Mouse (Mus musculus): ENCODE measurements around the gene Gm4737. TPM values are rescaled to one million over a fixed set of nuclear protein-coding genes. Genes with fewer than 3 reads are reported as not detected.

Gene Gm4737
- polyA plus RNA-seq, 1 experiment from 2014 or later, result 3.4 TPM

DNA sequence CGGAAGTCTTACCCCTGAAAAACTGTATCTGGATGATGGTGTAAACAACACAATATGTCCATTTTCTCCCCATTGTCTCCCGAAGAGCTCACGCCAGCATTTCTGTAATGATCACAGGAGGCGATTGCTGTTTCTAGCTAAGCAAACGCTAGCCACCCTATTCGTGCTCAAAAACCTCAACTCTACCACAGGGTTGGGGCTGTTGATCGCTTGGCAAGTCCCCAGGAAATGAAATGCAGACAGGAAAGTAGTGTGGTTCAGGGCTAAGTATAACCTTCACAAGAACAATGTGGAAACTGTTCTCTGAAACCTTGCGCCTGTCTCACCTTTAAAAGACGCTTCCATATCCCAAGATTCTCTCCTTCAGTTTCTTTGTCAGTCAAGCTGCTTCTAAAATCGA, 34.9 kb downstream of the Gm4737 start, which contains the start of gene Cd96:
Cd96 (minus strand) TSS at position 232 of the 400 bp plus-strand sequence.
- WGBS, result 82% methylated on average over 10 of the region's 10 CpGs

DNA sequence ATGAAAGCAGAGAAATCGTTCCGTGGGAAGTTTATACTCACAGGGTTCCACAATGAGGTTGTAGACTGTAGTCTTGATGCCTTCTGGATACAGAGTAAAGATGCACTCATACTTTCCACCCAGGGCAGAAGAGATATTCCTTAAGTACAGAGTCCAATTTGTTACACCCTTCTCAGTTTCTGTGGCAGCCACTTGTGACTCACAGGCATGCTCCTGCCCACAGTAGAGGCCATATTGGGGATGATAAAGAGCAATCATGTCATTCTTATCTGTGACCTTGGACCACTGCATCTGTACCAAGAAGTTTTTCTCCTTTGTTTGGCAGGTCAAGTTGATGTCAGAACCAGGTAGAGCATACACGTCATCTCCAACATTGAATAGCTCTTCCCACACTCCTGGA, 37.2 kb downstream of the Gm4737 start:
- H3K4me2 ChIP-seq, result no peak overlapping the region
- 92% methylated on average over 3 of the region's 3 CpGs for WGBS
- H3K27ac ChIP-seq, result no peak overlapping the region
- H3K4me1 ChIP-seq, result no peaks in the 10 kb centered on the region
- no peak overlapping the region for H3K4me3 ChIP-seq (replicated peaks)
- no peak overlapping the region for H3K9ac ChIP-seq
- no peaks in the 10 kb centered on the region for H3K27me3 ChIP-seq
- no peak for ATAC-seq (replicated peaks; ENCODE audit: low FRiP score)
- H3K36me3 ChIP-seq, result no peaks in the 10 kb centered on the region
- H3K9me3 ChIP-seq (replicated peaks), result no peaks in the 10 kb centered on the region

More for the DNA sequence above, 34.9 kb downstream of the Gm4737 start, which contains the start of gene Cd96:
- H3K9me3 ChIP-seq (replicated peaks), result no peaks in the 10 kb centered on the region
- no peaks in the 10 kb centered on the region for H3K36me3 ChIP-seq
- H3K4me2 ChIP-seq, result no peak within 1 kb of the TSS
- no peak within 1 kb of the TSS for H3K9ac ChIP-seq
- no peaks in the 10 kb centered on the region for H3K27me3 ChIP-seq
- H3K27ac ChIP-seq, result no peak within 1 kb of the TSS
- ATAC-seq (replicated peaks; ENCODE audit: low FRiP score), result no peak
- H3K4me3 ChIP-seq (replicated peaks), result no peak within 1 kb of the TSS
- no peaks in the 10 kb centered on the region for H3K4me1 ChIP-seq

DNA sequence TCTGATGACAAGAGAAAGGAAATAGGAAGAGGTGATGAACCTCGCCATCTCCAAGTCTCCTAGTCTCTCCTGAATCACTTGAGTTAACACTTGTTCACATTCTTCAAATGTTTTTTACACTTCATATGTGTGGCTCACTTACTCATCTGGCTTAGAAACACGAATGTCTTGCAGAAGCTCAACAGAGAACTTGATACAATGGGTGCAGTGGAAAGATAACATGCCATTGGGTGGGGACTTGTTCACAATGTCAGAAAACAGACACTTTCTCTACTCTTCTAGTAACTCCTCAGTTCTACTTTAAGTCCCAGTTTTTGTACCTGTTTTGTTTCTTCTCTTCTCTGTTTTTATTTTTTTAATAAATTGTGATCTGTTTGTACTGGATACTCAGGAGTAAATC, 40.1 kb downstream of the Gm4737 start:
- 73% methylated on average over 2 of the region's 2 CpGs for WGBS
- H3K27me3 ChIP-seq, result no peaks in the 10 kb centered on the region
- H3K36me3 ChIP-seq, result no peaks in the 10 kb centered on the region
- no peak overlapping the region for H3K27ac ChIP-seq
- no peak overlapping the region for H3K9ac ChIP-seq
- H3K9me3 ChIP-seq (replicated peaks), result no peaks in the 10 kb centered on the region
- ATAC-seq (replicated peaks; ENCODE audit: low FRiP score), result no peak
- no peaks in the 10 kb centered on the region for H3K4me1 ChIP-seq
- H3K4me2 ChIP-seq, result no peak overlapping the region
- H3K4me3 ChIP-seq (replicated peaks), result no peak overlapping the region

DNA sequence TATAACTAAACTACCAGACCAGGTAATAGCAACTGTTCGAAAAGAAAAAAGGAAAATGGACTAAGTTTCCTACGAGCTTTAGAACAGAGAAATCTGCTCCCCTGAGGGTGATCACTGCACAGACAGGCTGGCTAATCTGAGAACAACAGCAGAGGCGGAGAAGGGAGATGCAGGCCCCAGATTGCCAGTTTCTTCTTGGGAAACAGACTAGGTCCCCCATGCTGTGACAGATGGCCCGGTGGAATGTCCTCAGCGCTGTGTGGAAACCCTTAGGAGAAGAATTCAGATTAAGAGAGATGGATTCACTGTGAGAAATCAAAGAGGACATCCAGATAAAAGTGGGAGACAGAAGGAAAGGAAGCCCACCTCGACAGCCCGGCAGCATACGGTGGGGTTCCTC, 45.3 kb downstream of the Gm4737 start:
- H3K27me3 ChIP-seq, result no peaks in the 10 kb centered on the region
- H3K4me2 ChIP-seq, result no peak overlapping the region
- no peak overlapping the region for H3K27ac ChIP-seq
- no peaks in the 10 kb centered on the region for H3K36me3 ChIP-seq
- H3K4me1 ChIP-seq, result no peaks in the 10 kb centered on the region
- 71% methylated on average over 8 of the region's 8 CpGs for WGBS
- H3K9ac ChIP-seq, result no peak overlapping the region
- no peak for ATAC-seq (replicated peaks; ENCODE audit: low FRiP score)
- H3K4me3 ChIP-seq (replicated peaks), result no peak overlapping the region
- no peaks in the 10 kb centered on the region for H3K9me3 ChIP-seq (replicated peaks)

DNA sequence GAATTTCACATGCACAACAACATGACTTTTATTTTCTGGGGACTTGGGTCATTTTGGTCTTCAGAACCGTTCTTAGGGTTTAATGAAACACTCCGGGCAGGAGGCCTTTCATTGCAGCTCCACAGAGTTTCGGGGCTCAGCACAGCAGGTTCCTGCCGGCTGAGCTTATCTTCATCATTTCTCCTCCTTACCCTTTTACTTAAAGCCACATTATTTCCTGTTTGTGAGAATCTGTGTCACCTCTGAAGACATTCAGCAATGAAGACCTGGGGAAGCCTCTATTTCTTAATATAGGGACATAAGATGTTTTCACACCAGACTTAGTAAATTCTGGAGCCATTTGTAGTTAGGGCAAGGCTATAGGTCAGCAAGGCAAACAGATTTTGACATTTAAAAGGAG, 47.4 kb downstream of the Gm4737 start:
- WGBS, result 81% methylated on average over 4 of the region's 4 CpGs
- H3K9me3 ChIP-seq (replicated peaks), result no peaks in the 10 kb centered on the region
- H3K4me1 ChIP-seq, result no peaks in the 10 kb centered on the region
- no peaks in the 10 kb centered on the region for H3K27me3 ChIP-seq
- H3K4me3 ChIP-seq (replicated peaks), result no peak overlapping the region
- no peak overlapping the region for H3K27ac ChIP-seq
- H3K9ac ChIP-seq, result no peak overlapping the region
- no peak overlapping the region for H3K4me2 ChIP-seq
- ATAC-seq (replicated peaks; ENCODE audit: low FRiP score), result no peak
- H3K36me3 ChIP-seq, result no peaks in the 10 kb centered on the region

DNA sequence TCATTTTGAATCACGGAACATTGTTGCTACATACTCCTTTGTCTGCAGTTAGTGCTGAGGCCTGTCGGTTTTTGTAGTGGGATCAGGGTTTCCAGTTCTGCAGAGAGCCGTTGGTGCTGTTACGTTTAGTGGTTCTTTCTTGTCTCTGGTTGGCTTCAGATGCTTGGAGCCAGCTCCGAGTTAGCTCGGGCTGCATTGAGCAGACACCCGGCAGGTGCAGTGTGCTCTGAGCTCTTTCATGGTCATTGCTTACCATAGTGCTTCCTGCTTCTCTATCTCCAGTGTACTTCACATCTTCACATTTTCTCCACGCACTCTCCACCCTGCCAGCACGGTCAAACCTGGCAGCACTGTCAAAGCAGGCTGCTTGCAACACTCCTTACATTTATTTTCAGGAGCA, 50.4 kb downstream of the Gm4737 start:
- WGBS, result 78% methylated on average over 9 of the region's 9 CpGs

More for the DNA sequence above, 50.4 kb downstream of the Gm4737 start:
- no peak for ATAC-seq (replicated peaks; ENCODE audit: low FRiP score)
- no peak overlapping the region for H3K4me2 ChIP-seq
- no peak overlapping the region for H3K9ac ChIP-seq
- H3K36me3 ChIP-seq, result no peaks in the 10 kb centered on the region
- H3K4me3 ChIP-seq (replicated peaks), result no peak overlapping the region
- H3K9me3 ChIP-seq (replicated peaks), result no peaks in the 10 kb centered on the region
- H3K4me1 ChIP-seq, result no peaks in the 10 kb centered on the region
- no peaks in the 10 kb centered on the region for H3K27me3 ChIP-seq
- no peak overlapping the region for H3K27ac ChIP-seq

Other genes starting within 250 kb of the Gm4737 start
- gene Phldb2, start 201.5 kb downstream of the Gm4737 start, polyA plus RNA-seq (2015; fragmentation: Nextera tagmentation; extraction: Ambion mirVana), result 81.2 and 84.2 TPM in 2 replicates
- 1.4 and 1.5 TPM in 2 replicates for gene Plcxd2, start 144.9 kb downstream of the Gm4737 start, polyA plus RNA-seq (2015; fragmentation: Nextera tagmentation; extraction: Ambion mirVana)
- not detected in 2 replicates for gene Cd96, start 34.8 kb downstream of the Gm4737 start, polyA plus RNA-seq (2015; fragmentation: Nextera tagmentation; extraction: Ambion mirVana)